Comparison of ENCODE assay signal across 17 mouse cellular contexts in the genomic region with DNA sequence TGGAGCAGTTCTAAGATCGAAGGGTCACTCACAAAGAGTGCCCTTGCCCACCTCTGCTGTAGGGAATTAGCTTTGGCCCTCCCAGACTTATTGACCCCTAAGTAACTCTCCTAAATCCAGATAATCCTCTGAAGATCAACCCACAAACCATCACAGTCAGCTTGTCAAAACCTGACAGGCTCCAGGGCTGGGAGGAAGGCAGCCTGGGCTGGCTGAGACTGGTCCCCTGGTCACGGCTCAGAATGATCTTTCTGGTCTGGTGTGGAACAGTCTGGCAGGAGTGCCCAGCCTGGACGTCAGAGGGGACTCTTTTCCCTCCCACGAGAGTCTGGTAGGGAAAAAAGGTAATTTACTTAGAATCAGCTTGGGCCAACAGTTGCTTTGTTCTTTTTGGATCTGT.
DNase-seq lines count a peak whose midpoint lies in the region; ATAC-seq and TF ChIP-seq lines count a peak whose summit lies in the region.
"Had no signal": no experiment of that assay in that cellular context is flagged by ENCODE, and none has a peak within 500 bp of the region (broad histone marks: within the 10 kb centered on the region; RNA-seq: fewer than 3 reads in every experiment).

No protein-coding gene starts in this region.

- no peak for DNase-seq in hindbrain, embryonic 10.5 days (ENCODE audit: low spot score)
- no peak for DNase-seq in stomach, postnatal 0 days (ENCODE audit: low spot score)
- DNase-seq in spleen, postnatal 14 days (ENCODE audit: low spot score in 2 of 2), result no peak
- DNase-seq in lung, postnatal 25 days (ENCODE audit: low spot score), result no peak
- no peak for DNase-seq in testis, postnatal 10 days (ENCODE audit: low spot score)
- DNase-seq: adrenal gland, adult 8-10 months; cerebellum, adult 11-12 months; gastrocnemius, postnatal 10 days; heart, postnatal 14 days; lung, postnatal 10 days; thymus, adult 18-20 months had no signal

- H3K4me2 ChIP-seq in hindbrain, embryonic 13.5 days, result no peak overlapping the region
- H3K4me2 ChIP-seq in stomach, embryonic 14.5 days (replicated peaks; ENCODE audit: low read depth, low read length), result no peak overlapping the region
- no peak overlapping the region for H3K4me2 ChIP-seq in stomach, postnatal 0 days (replicated peaks; ENCODE audit: low read depth)
- no peak overlapping the region for H3K4me2 ChIP-seq in embryonic facial prominence, embryonic 15.5 days (replicated peaks)
- H3K4me2 ChIP-seq: liver, embryonic 15.5 days had no signal

- no peak overlapping the region for H3K4me3 ChIP-seq in hindbrain, embryonic 10.5 days
- H3K4me3 ChIP-seq in hindbrain, embryonic 13.5 days, result no peak overlapping the region
- H3K4me3 ChIP-seq in stomach, embryonic 14.5 days (ENCODE audit: low read depth, low read length), result no peak overlapping the region
- no peak overlapping the region for H3K4me3 ChIP-seq in stomach, postnatal 0 days (ENCODE audit: low read depth, low read length)
- no peak overlapping the region for H3K4me3 ChIP-seq in embryonic facial prominence, embryonic 15.5 days (replicated peaks)
- H3K4me3 ChIP-seq: liver, embryonic 15.5 days; myocyte had no signal

- TF ChIP-seq EP300 in stomach, postnatal 0 days (optimal IDR thresholded peaks at IDR 0.05), result no peak

- no peak for TF ChIP-seq CTCF in stomach, postnatal 0 days (IDR thresholded peaks at IDR 0.05; ENCODE audit: low read depth)

- WGBS in hindbrain, embryonic 10.5 days, result 41% methylated on average over 4 of the region's 4 CpGs
- 38% methylated on average over 4 of the region's 4 CpGs for WGBS in hindbrain, embryonic 13.5 days
- 32% methylated on average over 4 of the region's 4 CpGs for WGBS in stomach, embryonic 14.5 days
- WGBS in stomach, postnatal 0 days, result 28% methylated on average over 4 of the region's 4 CpGs
- WGBS in embryonic facial prominence, embryonic 15.5 days, result 30% methylated on average over 4 of the region's 4 CpGs

- H3K27ac ChIP-seq in hindbrain, embryonic 10.5 days, result peak overlapping the region; percentile 67
- H3K27ac ChIP-seq in hindbrain, embryonic 13.5 days, result no peak overlapping the region
- H3K27ac ChIP-seq in stomach, embryonic 14.5 days (ENCODE audit: low read length), result 0 out of 2 replicates have a peak overlapping the region, but pooled peaks have one; percentile 2
- H3K27ac ChIP-seq in stomach, postnatal 0 days (replicated peaks), result no peak overlapping the region
- 0 out of 2 replicates have a peak overlapping the region, but pooled peaks have one; percentile 2 for H3K27ac ChIP-seq in embryonic facial prominence, embryonic 15.5 days (replicated peaks)
- H3K27ac ChIP-seq: liver, embryonic 15.5 days had no signal

- no peak for ATAC-seq in hindbrain, embryonic 13.5 days (ENCODE audit: low FRiP score)
- ATAC-seq in stomach, embryonic 14.5 days (ENCODE audit: insufficient number of reproducible peaks, insufficient read depth, low FRiP score, low read depth), result no peak
- ATAC-seq in stomach, postnatal 0 days (ENCODE audit: low FRiP score, low TSS enrichment), result no peak
- ATAC-seq in embryonic facial prominence, embryonic 15.5 days (ENCODE audit: insufficient number of reproducible peaks, low FRiP score, low TSS enrichment, low read depth), result no peak
- ATAC-seq: intestine, embryonic 16.5 days had no signal

- no peaks in the 10 kb centered on the region for H3K36me3 ChIP-seq in hindbrain, embryonic 10.5 days
- H3K36me3 ChIP-seq in hindbrain, embryonic 13.5 days, result no peaks in the 10 kb centered on the region
- no peaks in the 10 kb centered on the region for H3K36me3 ChIP-seq in stomach, embryonic 14.5 days (ENCODE audit: control insufficient read depth, insufficient read depth, low read length)
- H3K36me3 ChIP-seq in stomach, postnatal 0 days (ENCODE audit: control insufficient read depth, insufficient read depth, low read length), result no peaks in the 10 kb centered on the region
- H3K36me3 ChIP-seq in embryonic facial prominence, embryonic 15.5 days, result no peaks in the 10 kb centered on the region
- H3K36me3 ChIP-seq: liver, embryonic 15.5 days had no signal

- H3K9ac ChIP-seq in hindbrain, embryonic 13.5 days, result no peak overlapping the region
- no peak overlapping the region for H3K9ac ChIP-seq in stomach, embryonic 14.5 days (replicated peaks; ENCODE audit: low read depth, low read length)
- H3K9ac ChIP-seq in stomach, postnatal 0 days (ENCODE audit: low read length), result no peak overlapping the region
- H3K9ac ChIP-seq in embryonic facial prominence, embryonic 15.5 days, result no peak overlapping the region
- H3K9ac ChIP-seq: liver, embryonic 15.5 days had no signal

- no peaks in the 10 kb centered on the region for H3K27me3 ChIP-seq in hindbrain, embryonic 10.5 days (ENCODE audit: insufficient read depth, poor library complexity, severe bottlenecking)
- no peaks in the 10 kb centered on the region for H3K27me3 ChIP-seq in hindbrain, embryonic 13.5 days
- no peaks in the 10 kb centered on the region for H3K27me3 ChIP-seq in stomach, embryonic 14.5 days (ENCODE audit: control insufficient read depth, insufficient read depth, low read length)
- no peaks in the 10 kb centered on the region for H3K27me3 ChIP-seq in stomach, postnatal 0 days (ENCODE audit: control insufficient read depth, insufficient read depth, low read length)
- H3K27me3 ChIP-seq in embryonic facial prominence, embryonic 15.5 days, result no peaks in the 10 kb centered on the region
- H3K27me3 ChIP-seq: liver, embryonic 15.5 days had no signal

- H3K4me1 ChIP-seq in hindbrain, embryonic 10.5 days (replicated peaks), result peaks cover 23% of the 10 kb centered on the region
- peaks cover 6% of the 10 kb centered on the region for H3K4me1 ChIP-seq in hindbrain, embryonic 13.5 days (replicated peaks)
- peaks cover 20% of the 10 kb centered on the region for H3K4me1 ChIP-seq in stomach, embryonic 14.5 days (ENCODE audit: control insufficient read depth, insufficient read depth, low read length)
- H3K4me1 ChIP-seq in stomach, postnatal 0 days (replicated peaks; ENCODE audit: control insufficient read depth, insufficient read depth), result peaks cover 2% of the 10 kb centered on the region; the same call in 1 of the 2 replicates
- peaks cover 25% of the 10 kb centered on the region for H3K4me1 ChIP-seq in embryonic facial prominence, embryonic 15.5 days
- H3K4me1 ChIP-seq: liver, embryonic 15.5 days had no signal

- no peaks in the 10 kb centered on the region for H3K9me3 ChIP-seq in hindbrain, embryonic 10.5 days
- H3K9me3 ChIP-seq in hindbrain, embryonic 13.5 days, result no peaks in the 10 kb centered on the region
- H3K9me3 ChIP-seq in stomach, embryonic 14.5 days (ENCODE audit: control insufficient read depth, low read depth, low read length), result no peaks in the 10 kb centered on the region
- H3K9me3 ChIP-seq in stomach, postnatal 0 days (ENCODE audit: control insufficient read depth, low read length), result no peaks in the 10 kb centered on the region
- no peaks in the 10 kb centered on the region for H3K9me3 ChIP-seq in embryonic facial prominence, embryonic 15.5 days (replicated peaks)
- H3K9me3 ChIP-seq: liver, embryonic 15.5 days had no signal

Comparison
In these comparisons a context has a peak if more than half of its experiments do, and no peak if none do; other contexts are left out.
1. H3K27ac ChIP-seq: peak in hindbrain, embryonic 10.5 days (single experiment), stomach, embryonic 14.5 days (single experiment) and embryonic facial prominence, embryonic 15.5 days (single experiment); none in hindbrain, embryonic 13.5 days (single experiment) and stomach, postnatal 0 days (single experiment).